Mouse (Mus musculus) liver, adult 10 weeks (tissue): ENCODE results near the gene Pih1d3. TPM values are rescaled to one million over a fixed set of nuclear protein-coding genes. Genes with fewer than 3 reads are reported as not detected.

Experiments used
- polyA plus RNA-seq: library from polyadenylated mRNA; stranded (reverse); fragments of 350-450 nt; fragmentation: Illumina TruSeq; extraction: RNeasy Lipid Tissue Mini Kit (QIAGEN cat#74804); gene quantifications from one replicate; pipeline ENCODE4 v1.2.3, GENCODE M21; 2014; ENCODE audit warnings: low read depth, low replicate concordance

Gene Pih1d3
- polyA plus RNA-seq = not detected

GRCm38 (mm10) chr1:31222564-31222963, at the start of gene Pih1d3, which contains the start of gene 4931428L18Rik:
Gene Pih1d3 (plus strand): TSS chr1:31222838.
Gene 4931428L18Rik (minus strand): TSS chr1:31222684.

GRCm38 (mm10) chr1:31176101-31176500, 46.5 kb upstream of the Pih1d3 start, which contains the start of gene Lgsn:
Gene Lgsn (plus strand): TSS chr1:31176401.

Other genes starting within 250 kb of the Pih1d3 start
- gene AC153137.1, start 244.9 kb upstream of the Pih1d3 start, polyA plus RNA-seq = not detected
- not detected for gene Lgsn, start 46.4 kb upstream of the Pih1d3 start, polyA plus RNA-seq
- gene 4931428L18Rik, start 154 bp upstream of the Pih1d3 start, polyA plus RNA-seq = 0.50 TPM